Mouse (Mus musculus) megakaryocyte, embryonic 14.5 days (primary cell): ENCODE results near the gene Ccdc151. TPM values are rescaled to one million over a fixed set of nuclear protein-coding genes. Genes with fewer than 3 reads are reported as not detected.
A peak's percentile ranks its signal among the peaks of the same experiment; 100 is the strongest.

ENCODE experiments used
- H3K27me3 ChIP-seq: replicated peaks from 2 replicates; pipeline ENCODE3; 2012; ENCODE audit warnings: inconsistent platforms
- H3K36me3 ChIP-seq: replicated peaks from 2 replicates; pipeline ENCODE3; 2012; ENCODE audit warnings: low read length, inconsistent platforms, mixed read lengths
- H3K4me1 ChIP-seq: 2 replicates; pipeline ENCODE4 v1.6.1; 2012; ENCODE audit warnings: inconsistent platforms
- H3K4me3 ChIP-seq: replicated peaks from 2 replicates; pipeline ENCODE3; 2012; ENCODE audit warnings: moderate library complexity, mild to moderate bottlenecking, inconsistent platforms
- H3K9me3 ChIP-seq: 2 replicates; pipeline ENCODE4 v1.6.1; 2012; ENCODE audit warnings: inconsistent platforms
- FLI1 ChIP-seq: IDR thresholded peaks from 2 replicates; pipeline ENCODE4 v1.6.1; 2012; ENCODE audit warnings: low read length, inconsistent platforms, mixed read lengths
- GATA1 ChIP-seq: IDR thresholded peaks from 3 replicates; pipeline ENCODE4 v1.6.1; 2012; ENCODE audit warnings: mixed read lengths, low read length, inconsistent platforms, borderline replicate concordance
- polyA plus RNA-seq: library from polyadenylated mRNA; stranded (reverse); fragments of >175 nt; gene quantifications from 2 replicates; pipeline ENCODE4 v1.2.3, GENCODE M21; 2012; ENCODE audit warnings: low replicate concordance; ENCODE audit not compliant: insufficient read depth

The Ccdc151 gene
- 0.18 TPM in 1 of 2 replicates, not detected in the other for polyA plus RNA-seq

DNA sequence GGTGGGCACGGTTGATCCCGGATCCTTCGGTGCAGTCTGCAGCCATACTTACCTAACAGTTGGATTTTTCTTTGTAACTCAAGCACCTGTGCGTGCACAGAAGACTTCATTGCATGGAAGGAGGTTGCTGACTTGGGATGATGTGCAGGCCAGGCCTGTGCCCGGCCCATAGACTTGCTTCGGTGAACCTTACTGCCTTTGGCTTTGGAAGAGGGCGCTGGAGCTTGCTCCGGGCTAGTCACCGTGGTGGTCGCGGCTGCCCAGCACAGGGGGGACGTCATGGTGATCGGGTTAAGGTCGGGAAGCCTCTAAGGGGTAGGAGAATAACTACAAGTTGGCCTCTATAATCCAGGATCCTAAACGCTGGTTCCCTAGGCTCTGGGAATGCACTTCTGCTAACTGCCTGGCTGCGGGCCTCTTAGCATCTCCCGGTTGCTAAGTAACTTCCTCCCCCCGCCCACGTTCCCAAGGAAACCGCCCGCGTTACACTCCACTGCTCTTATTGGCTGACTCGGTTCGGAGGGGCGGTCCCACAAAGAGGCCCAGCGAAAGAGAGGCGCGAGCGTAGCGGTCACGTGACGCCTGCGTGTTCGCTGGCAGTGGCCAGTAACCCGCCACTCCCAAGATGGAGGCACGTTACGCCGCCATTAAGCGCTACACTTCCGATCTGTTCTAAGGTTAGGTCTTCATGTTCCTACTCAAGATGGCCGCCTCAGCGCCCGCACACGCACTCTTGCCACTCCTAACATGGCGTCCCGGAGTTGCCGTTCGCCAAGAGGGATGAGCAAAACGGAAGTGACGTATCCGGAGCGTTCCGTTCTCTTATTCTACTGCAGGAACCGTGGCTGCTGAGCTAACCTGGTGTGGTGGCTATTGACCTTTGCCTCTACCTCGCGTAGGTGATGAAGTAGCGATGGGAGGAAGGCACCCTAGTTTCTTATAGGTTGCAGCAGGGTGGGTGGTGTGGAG is at the start of gene Ccdc151, which contains the start of gene Prkcsh:
TSS of gene Ccdc151 (minus strand) at position 441 of the 969 bp plus-strand sequence.
TSS of gene Prkcsh (plus strand) at position 613 of the 969 bp plus-strand sequence.
- H3K4me1 ChIP-seq = peaks cover 52% of the 10 kb centered on the region
- TF ChIP-seq GATA1 = no peak
- 0 out of 2 replicates have a peak, but pooled peaks have one; percentile 68 for TF ChIP-seq FLI1
- peaks cover 20% of the 10 kb centered on the region for H3K27me3 ChIP-seq
- H3K9me3 ChIP-seq = no peaks in the 10 kb centered on the region
- H3K36me3 ChIP-seq = peaks cover 40% of the 10 kb centered on the region
- peak within 1 kb of the TSS; percentile 94 for H3K4me3 ChIP-seq

- H3K4me3 ChIP-seq = peak within 1 kb of the TSS; percentile 78
- peaks cover 15% of the 10 kb centered on the region for H3K36me3 ChIP-seq
- H3K4me1 ChIP-seq = peaks cover 30% of the 10 kb centered on the region
- TF ChIP-seq GATA1 (no peak), FLI1 (no peak)
- peaks cover 80% of the 10 kb centered on the region for H3K27me3 ChIP-seq
- no peaks in the 10 kb centered on the region for H3K9me3 ChIP-seq
These were observed 49.5 kb upstream of the Ccdc151 start, which contains the start of gene Elavl3 for GRCm38 (mm10) chr9:22051958-22052254. Gene Elavl3, minus strand, starts transcription at chr9:22052023.

DNA sequence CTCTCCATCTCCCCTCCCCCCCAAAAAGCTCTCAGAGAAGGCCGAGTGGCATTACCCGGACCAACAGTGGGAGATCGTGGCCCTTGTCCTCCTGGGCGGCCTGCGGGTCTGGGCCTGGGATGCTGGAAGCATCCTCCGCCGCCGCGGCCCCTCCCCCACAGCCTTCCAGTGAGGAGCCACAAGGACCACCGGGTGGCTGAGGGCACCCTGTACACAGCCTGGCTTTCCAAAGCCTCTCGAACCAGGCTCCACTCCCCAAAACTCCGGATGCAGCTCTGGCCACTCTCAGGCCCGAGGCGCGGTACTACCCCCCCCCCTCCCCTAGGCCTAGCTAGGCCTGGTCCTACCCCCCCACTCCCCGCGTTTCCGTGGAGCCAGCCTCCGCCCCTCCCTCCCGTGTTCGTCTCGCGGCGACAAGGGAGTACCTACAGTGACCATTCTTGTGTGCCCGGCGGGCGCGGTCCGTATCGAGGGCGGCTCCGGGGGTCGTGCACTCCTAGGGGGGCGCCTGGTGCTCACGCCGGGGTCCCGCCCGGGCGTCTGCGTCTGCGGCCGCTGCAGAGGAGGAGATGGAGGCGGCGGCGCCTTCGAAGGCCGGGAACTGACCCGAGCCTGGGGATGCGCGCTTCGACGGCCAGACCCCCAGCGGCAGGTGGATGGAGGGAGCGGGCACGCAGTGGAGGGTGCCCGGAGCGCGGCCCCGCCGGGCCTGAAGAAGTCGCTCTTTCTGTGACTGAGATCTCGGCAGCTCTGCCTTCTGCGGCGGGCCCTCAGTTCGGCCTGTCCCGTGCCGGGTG is 48.9 kb upstream of the Ccdc151 start:
- Histone ChIP-seq H3K27me3 (peaks cover 82% of the 10 kb centered on the region), H3K36me3 (peaks cover 11% of the 10 kb centered on the region), H3K9me3 (no peaks in the 10 kb centered on the region), H3K4me1 (peaks cover 30% of the 10 kb centered on the region), H3K4me3 (peak overlapping the region; percentile 78)
- TF ChIP-seq GATA1 (no peak), FLI1 (no peak)

DNA sequence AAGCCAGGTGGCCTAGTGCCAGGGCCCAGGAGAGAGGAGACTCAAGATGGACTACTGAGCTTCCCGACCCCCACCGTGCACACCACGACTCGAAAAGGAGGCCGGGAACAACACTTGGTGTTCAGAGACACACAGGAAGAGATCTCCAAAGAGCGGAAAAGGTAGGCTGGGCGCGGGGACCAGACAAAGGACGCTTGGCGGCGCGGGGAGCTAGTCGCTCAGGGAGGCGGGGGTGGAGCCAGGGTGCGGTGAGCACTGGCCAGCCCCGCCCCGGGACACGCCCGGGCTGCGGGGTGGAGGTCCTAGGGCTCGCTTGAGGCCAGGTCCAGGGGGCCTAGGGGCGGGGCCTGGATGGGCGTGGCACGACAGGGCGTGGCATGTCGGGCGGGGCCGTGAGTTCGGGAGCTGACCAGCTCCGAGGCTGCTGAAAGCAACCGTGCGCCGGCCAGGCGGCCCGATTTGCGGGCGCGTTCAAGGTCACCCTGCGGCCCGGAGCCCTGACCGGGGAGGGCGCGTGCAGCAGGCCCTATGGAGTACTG is 48.0 kb upstream of the Ccdc151 start:
- H3K36me3 ChIP-seq = peaks cover 2% of the 10 kb centered on the region
- peaks cover 30% of the 10 kb centered on the region for H3K4me1 ChIP-seq
- H3K9me3 ChIP-seq = no peaks in the 10 kb centered on the region
- TF ChIP-seq GATA1 (no peak), FLI1 (no peak)
- peak overlapping the region; percentile 78 for H3K4me3 ChIP-seq
- peaks cover 88% of the 10 kb centered on the region for H3K27me3 ChIP-seq

GRCm38 (mm10) chr9:22049721-22050270 is 47.4 kb upstream of the Ccdc151 start:
- Histone ChIP-seq H3K4me1 (peaks cover 29% of the 10 kb centered on the region), H3K4me3 (no peak overlapping the region), H3K9me3 (no peaks in the 10 kb centered on the region), H3K36me3 (no peaks in the 10 kb centered on the region), H3K27me3 (peaks cover 88% of the 10 kb centered on the region)
- TF ChIP-seq GATA1 (no peak), FLI1 (no peak)

DNA sequence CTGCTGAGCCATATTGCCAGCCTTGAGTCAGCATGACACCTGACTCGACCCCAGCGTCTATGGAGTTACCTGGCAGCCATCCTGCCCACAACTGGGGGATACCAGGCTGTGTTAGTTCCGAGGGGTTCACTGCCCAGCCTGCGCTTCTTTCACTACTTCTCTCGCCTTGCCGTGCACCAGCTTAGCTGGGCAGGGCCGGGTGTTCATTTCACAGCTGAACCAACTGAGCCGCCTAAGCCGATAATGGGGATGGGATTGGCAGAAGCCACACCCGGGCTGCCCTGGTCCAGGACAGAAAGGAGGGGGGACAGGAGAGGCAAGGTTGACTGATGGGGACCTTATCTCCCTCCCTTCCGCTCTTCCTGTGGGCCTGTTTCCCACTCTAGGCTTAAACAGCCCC is 46.9 kb upstream of the Ccdc151 start:
- Histone ChIP-seq H3K36me3 (no peaks in the 10 kb centered on the region), H3K9me3 (no peaks in the 10 kb centered on the region), H3K4me3 (no peak overlapping the region), H3K27me3 (peaks cover 87% of the 10 kb centered on the region), H3K4me1 (peaks cover 24% of the 10 kb centered on the region)
- TF ChIP-seq FLI1 = no peak
- TF ChIP-seq GATA1 = no peak

DNA sequence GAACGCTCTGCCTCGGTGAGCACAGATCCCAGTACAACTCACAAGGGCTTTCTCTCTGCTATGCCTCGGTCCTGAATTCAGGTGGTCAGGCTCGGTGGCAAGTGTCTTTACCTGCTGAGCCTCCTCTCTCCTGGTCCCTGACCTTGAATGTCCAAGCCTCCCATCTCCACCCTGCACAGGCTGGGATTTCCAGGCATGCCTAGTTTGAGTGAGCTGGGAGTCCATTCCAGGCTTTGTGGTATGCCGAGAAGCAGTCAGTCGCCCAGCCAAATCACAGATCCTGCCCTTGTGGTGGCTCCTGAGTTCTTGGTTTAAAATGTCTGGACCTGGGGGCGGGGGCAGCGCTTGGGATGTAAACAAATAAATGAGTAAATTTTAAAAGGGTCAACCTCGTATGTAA is 44.9 kb upstream of the Ccdc151 start:
- no peak for TF ChIP-seq GATA1
- TF ChIP-seq FLI1 = no peak
- Histone ChIP-seq H3K4me3 (no peak overlapping the region), H3K4me1 (peaks cover 22% of the 10 kb centered on the region), H3K27me3 (peaks cover 82% of the 10 kb centered on the region), H3K9me3 (no peaks in the 10 kb centered on the region), H3K36me3 (no peaks in the 10 kb centered on the region)

- Histone ChIP-seq H3K4me1 (no peaks in the 10 kb centered on the region), H3K36me3 (no peaks in the 10 kb centered on the region), H3K4me3 (no peak overlapping the region), H3K27me3 (peaks cover 47% of the 10 kb centered on the region), H3K9me3 (peaks cover 6% of the 10 kb centered on the region)
- TF ChIP-seq GATA1 = no peak
These were observed 39.4 kb upstream of the Ccdc151 start for GRCm38 (mm10) chr9:22041832-22042231.

GRCm38 (mm10) chr9:22037826-22038225 is 35.4 kb upstream of the Ccdc151 start:
- no peak overlapping the region for H3K4me3 ChIP-seq
- no peaks in the 10 kb centered on the region for H3K36me3 ChIP-seq
- peaks cover 12% of the 10 kb centered on the region for H3K4me1 ChIP-seq
- TF ChIP-seq FLI1 (no peak), GATA1 (no peak)
- H3K27me3 ChIP-seq = peaks cover 48% of the 10 kb centered on the region
- peaks cover 17% of the 10 kb centered on the region for H3K9me3 ChIP-seq
